Mouse (Mus musculus) lung, postnatal 0 days (tissue): ENCODE data around the gene Cadps.

Experiments
- CTCF ChIP-seq: IDR thresholded peaks from 2 replicates; pipeline ENCODE4 v1.5.1; 2016; ENCODE audit warnings: antibody characterized with exemption, mild to moderate bottlenecking
- EP300 ChIP-seq: IDR thresholded peaks from 2 replicates; pipeline ENCODE4 v1.6.1; 2016; ENCODE audit warnings: antibody characterized with exemption, mild to moderate bottlenecking, control low read depth

DNA sequence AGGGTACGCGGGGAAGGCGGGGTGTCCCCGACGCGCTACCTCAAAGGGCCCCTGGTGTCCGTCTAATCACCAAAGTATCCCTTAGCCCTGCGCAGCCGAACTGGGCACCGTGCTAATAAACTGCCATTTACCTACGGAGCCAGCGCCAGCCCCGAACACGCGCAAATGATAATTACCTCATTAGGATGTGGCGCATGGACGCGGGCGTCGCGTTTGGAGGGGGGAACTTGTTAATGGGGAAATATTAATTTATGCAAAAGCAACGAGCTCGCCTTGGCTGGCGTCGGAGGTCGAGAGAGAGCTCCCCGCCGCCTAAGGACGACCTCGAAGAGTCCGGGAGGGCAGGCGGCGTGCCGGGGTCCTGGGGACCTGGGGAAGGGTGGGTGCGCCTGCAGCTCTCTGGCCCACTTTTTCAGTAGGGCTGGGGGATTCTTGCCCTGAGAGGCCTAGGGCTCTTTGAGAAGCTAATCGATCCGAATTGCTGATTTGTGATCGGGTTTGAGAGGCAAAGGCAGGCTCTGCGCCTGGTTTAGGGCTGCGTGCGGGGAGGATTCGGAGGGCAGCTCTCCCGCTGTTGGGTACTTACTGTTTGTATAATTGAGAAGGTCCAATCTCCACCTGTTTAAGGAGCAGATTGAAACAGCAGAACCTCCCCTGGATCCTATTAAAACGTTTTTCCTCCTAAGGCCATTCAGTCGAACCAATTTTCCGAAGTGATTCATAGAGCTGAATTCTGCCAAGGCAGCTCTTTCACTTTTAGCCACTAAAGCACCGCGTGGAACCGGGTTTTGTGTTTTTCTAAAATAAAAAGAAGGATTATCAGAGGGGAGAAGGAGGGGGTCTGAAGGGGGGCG lies 476.6 kb downstream of the Cadps start:
- TF ChIP-seq CTCF (no peak), EP300 (no peak)
